Mouse (Mus musculus): ENCODE results near the gene Eno2. TPM values are rescaled to one million over a fixed set of nuclear protein-coding genes. Genes with fewer than 3 reads are reported as not detected.

The Eno2 gene
- polyA plus RNA-seq, 1 experiment: not detected

- TF ChIP-seq GATA1 (IDR thresholded peaks at IDR 0.05; ENCODE audit: low read length): no peak
These were observed 11.4 kb upstream of the Eno2 start for GRCm38 (mm10) chr6:124780917-124781316.

DNA sequence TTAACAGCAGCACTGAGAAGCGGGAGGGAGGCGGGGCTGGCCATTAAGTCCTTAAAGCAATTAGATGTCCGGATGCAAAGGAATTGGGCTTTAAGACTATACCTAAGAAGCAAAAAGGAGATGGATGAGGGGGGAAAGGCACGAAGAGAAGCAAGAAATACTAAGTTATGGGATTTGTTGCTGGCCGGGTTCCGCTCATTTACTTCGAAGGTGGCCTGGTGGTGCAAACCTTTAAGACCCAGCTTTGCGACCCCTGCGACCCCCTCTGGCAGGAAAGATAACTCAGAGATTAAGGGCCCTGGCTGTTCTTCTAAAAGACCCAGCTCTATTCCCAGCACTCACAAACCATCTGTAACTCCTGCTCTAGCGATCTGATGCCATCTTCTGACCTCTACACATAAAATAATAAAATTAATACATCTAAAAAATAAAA, 10.5 kb upstream of the Eno2 start:
- TF ChIP-seq GATA1 (IDR thresholded peaks at IDR 0.05; ENCODE audit: low read length): no peak

DNA sequence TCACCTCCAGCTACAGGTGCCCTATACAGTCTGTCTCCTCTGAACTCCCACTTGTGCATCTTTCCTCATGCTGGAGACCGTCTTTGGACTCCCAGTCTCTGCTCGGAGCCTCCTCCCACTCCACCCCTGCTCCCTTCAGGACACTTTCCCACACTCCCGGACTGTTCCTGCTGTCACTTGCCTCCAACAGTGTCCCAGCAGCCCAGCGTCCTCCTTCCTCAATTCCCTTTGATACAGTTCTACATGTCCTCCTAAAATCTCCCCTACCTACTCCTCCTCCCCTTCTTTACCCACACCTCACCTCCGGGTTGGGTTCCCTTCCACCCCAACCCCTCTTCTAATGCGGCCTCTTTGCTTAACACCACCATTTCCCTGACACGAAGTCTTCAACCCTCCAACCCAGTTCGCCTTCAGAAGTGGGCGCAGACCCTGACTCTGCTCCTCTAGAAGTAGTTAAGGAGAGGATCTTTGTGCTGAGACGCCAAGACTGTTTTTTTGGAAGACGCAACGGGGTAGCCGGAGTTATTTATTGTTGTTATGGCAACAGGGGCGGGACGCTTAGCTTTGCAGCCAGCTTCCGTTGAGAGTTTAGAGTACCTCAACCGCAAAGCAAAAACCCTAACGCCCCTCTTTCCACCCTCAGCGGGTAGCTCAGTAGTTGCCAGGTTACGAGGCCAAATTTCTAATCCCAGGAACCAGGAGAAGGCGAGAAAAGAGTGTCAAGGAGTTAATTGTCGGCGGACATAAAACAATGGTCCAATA, 9.9 kb upstream of the Eno2 start, which contains the start of gene Lrrc23:
Gene Lrrc23, minus strand, starts transcription at position 506 of the 762 bp plus-strand sequence.
- TF ChIP-seq GATA1 (IDR thresholded peaks at IDR 0.05; ENCODE audit: low read length): no peak

DNA sequence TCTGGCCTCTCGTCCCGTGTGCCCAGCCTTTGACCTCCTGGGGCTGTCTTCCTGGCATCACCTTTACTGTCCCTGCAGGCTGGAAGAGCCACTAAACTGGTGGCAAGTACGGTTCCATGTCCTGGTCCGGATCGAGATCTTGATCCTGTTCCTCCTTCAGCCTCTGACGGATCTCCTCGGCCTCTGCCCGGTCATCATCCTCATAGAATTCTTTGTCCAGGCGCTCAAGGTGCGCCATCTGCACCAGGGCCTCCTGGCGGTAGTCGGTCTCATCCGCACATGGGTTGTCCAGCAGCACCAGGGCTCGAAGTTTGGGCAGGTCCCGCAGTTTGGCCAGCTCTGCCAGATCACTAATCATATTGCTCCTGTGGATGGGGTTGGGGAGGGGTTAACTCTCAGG, 1.0 kb upstream of the Eno2 start:
- TF ChIP-seq GATA1 (IDR thresholded peaks at IDR 0.05; ENCODE audit: low read length): no peak

- TF ChIP-seq GATA1 (IDR thresholded peaks at IDR 0.05; ENCODE audit: low read length): no peak
These were observed 540 bp upstream of the Eno2 start for GRCm38 (mm10) chr6:124770013-124770412.

DNA sequence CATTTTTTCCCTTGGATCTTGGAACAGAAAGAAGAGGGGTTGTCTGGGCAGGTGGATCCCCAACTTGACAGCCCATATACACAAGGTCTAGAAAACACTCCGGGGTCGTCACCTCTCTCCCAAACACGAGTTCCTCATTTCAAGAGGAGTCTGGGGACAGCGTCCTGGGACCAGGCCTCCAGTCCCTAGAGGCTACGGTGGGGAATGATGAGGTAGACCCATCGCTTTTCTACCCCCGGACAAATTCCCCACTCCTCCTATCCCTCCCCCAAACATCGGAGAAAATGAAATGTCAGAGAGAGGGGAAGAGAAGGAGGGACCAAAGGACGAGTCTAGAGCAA, 799 bp downstream of the Eno2 start:
- TF ChIP-seq GATA1 (IDR thresholded peaks at IDR 0.05; ENCODE audit: low read length): no peak

- TF ChIP-seq GATA1 (IDR thresholded peaks at IDR 0.05; ENCODE audit: low read length): no peak
These were observed 1.4 kb downstream of the Eno2 start for GRCm38 (mm10) chr6:124767920-124768703.

GRCm38 (mm10) chr6:124767536-124767919, 1.9 kb downstream of the Eno2 start:
- no peak for TF ChIP-seq GATA1 (IDR thresholded peaks at IDR 0.05; ENCODE audit: low read length)

GRCm38 (mm10) chr6:124765951-124766350, 3.5 kb downstream of the Eno2 start:
- no peak for TF ChIP-seq GATA1 (IDR thresholded peaks at IDR 0.05; ENCODE audit: low read length)

- TF ChIP-seq GATA1 (IDR thresholded peaks at IDR 0.05; ENCODE audit: low read length): no peak
These were observed 10.2 kb downstream of the Eno2 start for GRCm38 (mm10) chr6:124759259-124759658.

GRCm38 (mm10) chr6:124758849-124759232, 10.6 kb downstream of the Eno2 start:
- TF ChIP-seq GATA1 (IDR thresholded peaks at IDR 0.05; ENCODE audit: low read length): no peak

GRCm38 (mm10) chr6:124757909-124758848, 11.3 kb downstream of the Eno2 start:
- no peak for TF ChIP-seq GATA1 (IDR thresholded peaks at IDR 0.05; ENCODE audit: low read length)

DNA sequence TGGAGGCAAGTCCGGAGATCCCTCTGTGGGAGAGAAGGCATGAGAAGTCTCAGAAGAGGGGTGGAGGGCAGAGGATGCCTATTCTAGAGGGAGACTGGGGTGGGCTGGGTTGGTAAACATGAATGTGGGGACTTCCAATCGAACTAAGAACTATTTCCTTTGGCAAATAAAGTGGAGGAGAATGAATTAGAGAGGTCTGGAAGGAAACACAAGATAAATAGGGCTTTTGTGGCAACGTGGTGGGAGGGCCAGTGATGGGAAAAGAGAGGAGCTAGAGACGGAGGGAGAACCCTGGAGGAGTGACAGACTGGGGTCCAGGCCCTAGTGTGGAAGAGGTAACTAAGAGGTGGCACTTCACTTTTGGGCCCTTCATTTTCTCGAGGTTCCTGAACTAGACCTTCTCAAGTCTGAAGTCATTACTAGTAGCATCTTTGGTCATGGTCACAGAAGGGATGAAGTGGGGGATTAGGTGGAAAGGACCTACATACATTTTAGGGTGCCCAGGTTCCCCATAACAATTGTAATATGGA, 12.1 kb downstream of the Eno2 start:
- no peak for TF ChIP-seq GATA1 (IDR thresholded peaks at IDR 0.05; ENCODE audit: low read length)

- TF ChIP-seq GATA1 (IDR thresholded peaks at IDR 0.05; ENCODE audit: low read length): no peak
These were observed 12.7 kb downstream of the Eno2 start for GRCm38 (mm10) chr6:124756652-124757350.
